Mouse (Mus musculus): Measurements from ENCODE around the gene Gm9913.

Gene Gm9913

GRCm38 (mm10) chr2:125496696-125497095 is 8.2 kb upstream of the Gm9913 start:
- no peak for DNase-seq (ENCODE audit: low spot score in 2 of 2)

DNA sequence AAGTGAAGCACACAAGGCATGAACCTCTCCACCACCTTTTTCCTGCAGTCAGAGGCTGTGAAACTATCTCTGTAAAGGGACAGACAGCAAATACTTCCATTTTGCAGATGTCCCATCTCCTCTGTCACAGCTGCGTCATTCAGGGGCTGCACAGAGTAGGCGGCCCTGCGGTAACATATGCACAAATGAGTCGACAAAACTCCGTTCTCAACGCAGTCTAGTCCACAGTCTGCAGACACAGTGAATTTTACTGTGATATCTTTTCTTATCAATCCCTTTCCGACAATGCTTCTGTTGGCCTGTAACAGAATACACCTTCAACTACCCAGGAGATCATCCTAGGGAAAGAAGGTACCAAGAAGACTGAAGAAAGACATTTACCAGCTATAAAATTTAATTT is 6.7 kb upstream of the Gm9913 start:
- no peak for DNase-seq (ENCODE audit: low spot score in 2 of 2)

DNA sequence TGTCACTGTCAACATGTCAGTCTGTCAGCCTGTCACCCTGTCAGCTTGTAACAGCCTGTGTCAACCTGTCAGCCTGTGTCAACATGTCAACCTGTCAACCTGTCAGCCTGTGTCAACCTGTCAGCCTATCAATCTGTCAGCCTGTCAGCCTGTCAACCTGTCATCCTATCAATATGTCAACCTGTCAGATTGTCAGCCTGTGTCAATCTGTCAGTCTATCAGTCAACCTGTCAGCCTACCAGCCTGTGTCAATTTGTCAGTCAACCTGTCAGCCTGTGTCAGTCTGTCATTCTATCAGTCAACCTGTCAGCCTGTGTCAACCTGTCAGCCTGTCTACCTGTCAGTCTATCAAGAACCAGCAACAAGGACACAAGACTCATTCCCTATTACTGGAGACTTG is 3.4 kb upstream of the Gm9913 start:
- DNase-seq (ENCODE audit: low spot score in 2 of 2): no peak

- DNase-seq (ENCODE audit: low spot score in 2 of 2): peak in 1 of 2 experiments; percentile 29
These were observed 942 bp downstream of the Gm9913 start for GRCm38 (mm10) chr2:125505746-125506315.

- no peak for DNase-seq (ENCODE audit: low spot score in 2 of 2)
These were observed 1.6 kb downstream of the Gm9913 start for GRCm38 (mm10) chr2:125506316-125507054.

DNA sequence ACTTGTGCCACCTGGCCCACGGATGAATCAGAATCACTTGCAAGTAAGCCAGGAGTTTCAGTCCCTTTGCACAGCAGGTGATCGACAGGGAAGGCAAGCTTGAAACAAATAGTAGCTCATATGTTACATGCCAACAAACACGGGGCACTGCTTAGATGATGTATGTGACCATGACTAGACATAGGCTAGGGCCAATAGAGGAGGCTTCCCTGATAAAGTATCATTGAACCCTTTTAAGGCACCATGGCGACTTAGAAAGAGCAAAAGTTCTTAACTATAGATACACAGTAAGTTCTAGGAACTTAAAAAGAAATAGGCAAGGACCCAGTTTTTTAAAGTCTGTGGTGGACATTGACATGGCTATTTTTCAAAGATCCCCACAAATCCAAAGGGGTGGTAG is 3.0 kb downstream of the Gm9913 start, which contains the start of gene Fbn1:
Fbn1 (minus strand) TSS at position 101 of the 400 bp plus-strand sequence.
- DNase-seq (ENCODE audit: low spot score in 2 of 2): no peak

- no peak for DNase-seq (ENCODE audit: low spot score in 2 of 2)
These were observed 3.5 kb downstream of the Gm9913 start for GRCm38 (mm10) chr2:125508381-125508780.

DNA sequence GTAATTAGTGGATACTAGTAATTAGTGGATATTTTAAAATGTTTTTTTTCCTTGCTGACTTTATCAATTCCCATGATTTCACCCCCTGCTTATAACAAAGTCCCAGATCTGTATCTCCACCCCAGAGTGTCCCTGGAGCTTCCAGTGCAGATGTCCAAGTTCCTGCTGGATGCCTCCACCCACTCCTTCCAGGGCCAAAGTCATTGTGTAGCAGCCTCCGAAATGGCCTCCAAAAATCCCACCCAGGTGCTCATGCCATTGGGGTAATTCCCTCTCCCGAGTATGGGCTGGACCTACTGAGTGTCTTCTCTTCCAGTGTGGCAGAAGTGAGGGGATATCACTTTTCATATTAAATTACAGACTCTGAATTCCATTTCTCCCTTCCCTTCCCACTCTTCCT is 5.9 kb downstream of the Gm9913 start:
- DNase-seq (ENCODE audit: low spot score in 2 of 2): no peak

DNA sequence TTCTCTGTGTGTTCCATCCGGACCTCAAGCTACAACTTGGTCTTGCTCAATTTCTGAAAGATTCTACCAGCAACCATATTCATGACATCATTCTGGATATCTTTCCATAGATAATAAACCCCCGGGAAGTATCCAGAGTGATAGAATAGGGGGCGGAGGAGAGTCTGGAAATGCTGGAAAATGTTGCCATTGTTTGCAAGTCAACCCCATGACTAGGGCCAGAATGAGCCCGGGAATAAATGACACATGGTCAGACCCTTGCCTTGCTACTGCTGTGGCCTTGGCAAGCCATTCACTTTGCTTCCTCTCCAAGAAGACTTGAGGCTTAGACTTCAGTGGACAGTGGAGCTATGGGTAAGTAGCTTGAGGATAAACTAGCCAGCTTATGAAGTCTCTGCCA is 7.0 kb downstream of the Gm9913 start:
- no peak for DNase-seq (ENCODE audit: low spot score in 2 of 2)

GRCm38 (mm10) chr2:125512544-125512943 is 7.7 kb downstream of the Gm9913 start:
- no peak for DNase-seq (ENCODE audit: low spot score in 2 of 2)

- no peak for DNase-seq (ENCODE audit: low spot score in 2 of 2)
These were observed 9.5 kb downstream of the Gm9913 start for GRCm38 (mm10) chr2:125514391-125514790.

- no peak for DNase-seq (ENCODE audit: low spot score in 2 of 2)
These were observed 10.6 kb downstream of the Gm9913 start for GRCm38 (mm10) chr2:125515291-125516057.

- DNase-seq (ENCODE audit: low spot score in 2 of 2): peak in 1 of 2 experiments; percentile 17
These were observed 11.7 kb downstream of the Gm9913 start for GRCm38 (mm10) chr2:125516594-125516993.

- DNase-seq (ENCODE audit: low spot score in 2 of 2): no peak
These were observed 20.6 kb downstream of the Gm9913 start for GRCm38 (mm10) chr2:125525484-125525883.

DNA sequence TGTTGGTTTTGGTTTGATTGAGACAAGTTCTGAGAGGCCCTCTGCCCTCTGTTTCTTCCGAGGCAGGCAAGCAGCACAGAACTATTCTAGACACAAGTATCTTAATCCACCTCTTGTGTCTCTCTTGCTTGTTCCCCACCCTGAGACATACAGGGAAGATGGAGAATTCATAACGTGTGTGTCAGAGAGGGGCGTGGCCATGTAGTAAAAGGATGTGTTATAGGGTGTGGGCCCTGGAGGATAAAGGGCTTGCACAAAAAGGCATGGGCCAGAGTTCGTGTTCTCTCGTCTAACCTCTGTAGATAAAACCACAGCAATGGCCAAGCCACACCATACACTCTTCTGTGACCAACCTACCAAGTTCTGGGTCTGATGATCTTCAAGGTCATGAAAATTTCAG is 21.7 kb downstream of the Gm9913 start:
- DNase-seq (ENCODE audit: low spot score in 2 of 2): no peak

GRCm38 (mm10) chr2:125530665-125531064 is 25.8 kb downstream of the Gm9913 start:
- DNase-seq (ENCODE audit: low spot score in 2 of 2): no peak

DNA sequence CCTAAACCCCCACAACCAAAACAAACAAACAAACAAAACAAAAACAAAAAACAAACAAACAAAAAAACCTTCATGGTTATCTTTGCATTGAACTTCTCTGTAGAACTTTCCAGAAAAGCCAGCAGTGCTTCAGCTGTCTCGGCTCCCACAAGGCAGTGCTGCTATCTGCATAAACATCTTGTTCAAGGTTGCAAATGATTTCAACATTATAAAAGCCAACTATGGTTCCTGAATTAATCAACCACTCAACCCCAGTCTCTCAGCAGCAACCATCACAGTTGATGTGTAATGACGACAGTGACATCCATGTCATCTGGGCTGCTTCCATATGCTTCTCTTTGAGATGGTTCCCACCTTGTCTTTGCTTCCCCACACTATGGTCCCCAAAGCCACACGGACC is 34.8 kb downstream of the Gm9913 start:
- DNase-seq (ENCODE audit: low spot score in 2 of 2): no peak

GRCm38 (mm10) chr2:125540579-125540978 is 35.7 kb downstream of the Gm9913 start:
- DNase-seq (ENCODE audit: low spot score in 2 of 2): no peak

- DNase-seq (ENCODE audit: low spot score in 2 of 2): no peak
These were observed 36.6 kb downstream of the Gm9913 start for GRCm38 (mm10) chr2:125541451-125541850.

DNA sequence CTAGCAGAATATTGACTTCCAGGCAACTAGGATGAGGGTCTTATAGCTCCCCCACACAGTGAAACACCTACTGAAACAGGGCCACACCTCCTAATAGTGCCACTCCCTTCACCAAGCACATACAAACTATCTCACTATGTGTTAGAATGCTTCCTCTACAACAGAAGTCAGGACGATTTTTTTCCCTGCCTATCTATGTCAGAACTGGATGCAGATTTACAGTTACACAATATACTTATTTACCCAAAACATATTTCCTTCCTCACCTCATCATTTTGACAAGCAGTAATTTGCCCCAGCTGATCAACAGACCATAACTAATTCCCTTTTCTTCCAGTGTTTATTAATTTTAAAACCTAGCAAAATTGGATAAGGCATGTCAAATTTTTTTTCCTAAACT is 38.8 kb downstream of the Gm9913 start:
- no peak for DNase-seq (ENCODE audit: low spot score in 2 of 2)

DNA sequence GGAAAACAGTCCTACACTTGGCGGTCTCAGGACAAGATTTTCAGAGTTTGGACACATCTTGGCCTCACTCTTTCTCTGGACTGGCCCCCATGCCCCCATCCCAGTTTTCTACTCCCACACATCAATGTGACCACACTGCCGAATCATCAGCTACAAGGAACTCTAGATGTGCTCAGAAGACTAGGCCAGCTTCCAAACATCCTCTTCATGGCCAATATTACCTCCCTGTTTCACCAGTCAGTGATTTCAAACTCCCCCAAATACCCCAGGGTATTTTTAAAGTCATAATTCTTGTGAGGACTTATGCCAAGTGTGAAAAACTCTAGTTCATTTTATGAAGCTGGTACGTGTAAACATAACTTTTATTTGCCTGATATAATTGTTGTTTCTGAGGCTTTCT is 40.1 kb downstream of the Gm9913 start:
- no peak for DNase-seq (ENCODE audit: low spot score in 2 of 2)

- DNase-seq (ENCODE audit: low spot score in 2 of 2): no peak
These were observed 44.1 kb downstream of the Gm9913 start for GRCm38 (mm10) chr2:125548806-125549578.
